Mouse (Mus musculus) heart, embryonic 16.5 days (tissue): ENCODE results near the gene Gnai2. TPM values are rescaled to one million over a fixed set of nuclear protein-coding genes. Genes with fewer than 3 reads are reported as not detected.
A peak's percentile ranks its signal among the peaks of the same experiment; 100 is the strongest.

Experiments
- ATAC-seq: fragments of 200-750 bp; cut with Nextera tagmentation; replicated peaks from 2 replicates; pipeline ENCODE4 v1.8.0; 2017; ENCODE audit warnings: moderate number of reproducible peaks; ENCODE audit not compliant: insufficient read depth, low FRiP score; ENCODE audit errors: extremely low read depth
- H3K27ac ChIP-seq: fragments of 300-500 bp; sonication (generic); 2 replicates; pipeline ENCODE4 v1.5.1; 2014; ENCODE audit warnings: mild to moderate bottlenecking, low read length, control low read depth, moderate library complexity
- H3K27me3 ChIP-seq: fragments of 300-500 bp; sonication (generic); 2 replicates; pipeline ENCODE4 v1.6.1; 2014; ENCODE audit warnings: low read length, mixed read lengths; ENCODE audit not compliant: control insufficient read depth, insufficient read depth
- H3K36me3 ChIP-seq: fragments of 300-500 bp; sonication (generic); 2 replicates; pipeline ENCODE4 v1.6.1; 2014; ENCODE audit not compliant: control insufficient read depth, insufficient read depth
- H3K4me1 ChIP-seq: fragments of 300-500 bp; sonication (generic); 2 replicates; pipeline ENCODE4 v1.6.1; 2014; ENCODE audit warnings: low read length, mixed read lengths; ENCODE audit not compliant: control insufficient read depth, insufficient read depth
- H3K4me2 ChIP-seq: fragments of 300-500 bp; sonication (generic); 2 replicates; pipeline ENCODE4 v1.6.1; 2014; ENCODE audit warnings: low read depth, mild to moderate bottlenecking, control low read depth, low read length
- H3K4me3 ChIP-seq: fragments of 300-500 bp; sonication (generic); 2 replicates; pipeline ENCODE4 v1.5.1; 2014; ENCODE audit warnings: mild to moderate bottlenecking, control low read depth, low read length
- H3K9ac ChIP-seq: fragments of 300-500 bp; sonication (generic); 2 replicates; pipeline ENCODE4 v1.6.1; 2014; ENCODE audit warnings: low read length, control low read depth
- H3K9me3 ChIP-seq: fragments of 300-500 bp; sonication (generic); replicated peaks from 2 replicates; pipeline ENCODE4 v1.6.1; 2016; ENCODE audit warnings: low read length; ENCODE audit not compliant: control insufficient read depth
- WGBS: fragments of 180-500 bp; shearing (Covaris S2); extraction: QIAGEN DNeasy Blood & Tissue Kit; methylation state at CpG from one replicate; pipeline ENCODE4 v1.1.7; 2014; 5-methylcytosine and 5-hydroxymethylcytosine counted together
- polyA plus RNA-seq: library from polyadenylated mRNA; unstranded; fragments of >200 nt; fragmentation: Nextera tagmentation; extraction: Ambion mirVana; gene quantifications from 2 replicates; pipeline ENCODE4 v1.2.1, GENCODE M21; 2015

The Gnai2 gene
- polyA plus RNA-seq, 1 experiment from 2014 or later: 458 TPM

DNA sequence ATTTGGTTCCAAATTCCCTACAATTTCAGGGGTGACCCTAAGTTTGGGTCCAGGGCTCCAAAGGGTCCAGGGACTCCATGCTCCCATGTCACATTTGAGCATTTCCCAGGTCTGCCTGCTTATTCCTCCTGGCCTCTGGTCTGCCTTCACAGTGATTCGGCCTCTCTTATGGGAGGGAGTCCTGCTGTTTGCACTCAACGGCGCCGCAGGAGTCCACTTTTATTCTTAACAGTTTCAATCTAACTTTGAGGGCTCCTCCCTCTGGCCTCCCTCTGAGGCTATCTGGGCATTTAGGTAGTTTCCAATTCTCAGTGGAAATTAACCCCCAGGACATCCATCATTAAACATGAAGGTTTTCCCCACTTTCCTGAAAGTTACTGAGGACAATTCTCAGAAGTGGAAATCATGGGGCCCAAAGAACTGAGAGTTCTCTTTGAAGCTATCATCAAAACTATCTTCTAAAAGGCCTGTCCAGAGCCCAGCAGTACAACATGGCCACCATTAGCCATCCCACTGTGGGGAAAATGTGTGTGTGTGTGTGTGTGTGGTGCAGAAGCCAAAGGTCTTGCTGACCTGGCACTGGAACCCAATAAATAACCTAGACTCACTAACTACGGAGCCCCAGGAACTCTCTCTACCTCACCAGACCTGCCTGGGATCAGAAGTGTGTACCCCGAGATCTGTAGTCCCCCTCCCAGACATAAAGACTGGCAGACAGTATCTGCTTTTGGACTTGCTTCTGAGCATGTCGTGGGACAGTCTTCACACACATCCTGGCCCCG lies 40.7 kb downstream of the Gnai2 start:
- Histone ChIP-seq H3K9me3 (no peaks in the 10 kb centered on the region), H3K9ac (peak overlapping the region; percentile 16; the same call in 1 of the 2 replicates), H3K4me1 (peaks cover 51% of the 10 kb centered on the region), H3K27ac (peak overlapping the region; percentile 37; the same call in 1 of the 2 replicates), H3K4me2 (no peak overlapping the region), H3K27me3 (no peaks in the 10 kb centered on the region), H3K4me3 (no peak overlapping the region), H3K36me3 (peaks cover 28% of the 10 kb centered on the region)
- no peak for ATAC-seq
- WGBS: 78% methylated on average over 8 of the region's 8 CpGs

DNA sequence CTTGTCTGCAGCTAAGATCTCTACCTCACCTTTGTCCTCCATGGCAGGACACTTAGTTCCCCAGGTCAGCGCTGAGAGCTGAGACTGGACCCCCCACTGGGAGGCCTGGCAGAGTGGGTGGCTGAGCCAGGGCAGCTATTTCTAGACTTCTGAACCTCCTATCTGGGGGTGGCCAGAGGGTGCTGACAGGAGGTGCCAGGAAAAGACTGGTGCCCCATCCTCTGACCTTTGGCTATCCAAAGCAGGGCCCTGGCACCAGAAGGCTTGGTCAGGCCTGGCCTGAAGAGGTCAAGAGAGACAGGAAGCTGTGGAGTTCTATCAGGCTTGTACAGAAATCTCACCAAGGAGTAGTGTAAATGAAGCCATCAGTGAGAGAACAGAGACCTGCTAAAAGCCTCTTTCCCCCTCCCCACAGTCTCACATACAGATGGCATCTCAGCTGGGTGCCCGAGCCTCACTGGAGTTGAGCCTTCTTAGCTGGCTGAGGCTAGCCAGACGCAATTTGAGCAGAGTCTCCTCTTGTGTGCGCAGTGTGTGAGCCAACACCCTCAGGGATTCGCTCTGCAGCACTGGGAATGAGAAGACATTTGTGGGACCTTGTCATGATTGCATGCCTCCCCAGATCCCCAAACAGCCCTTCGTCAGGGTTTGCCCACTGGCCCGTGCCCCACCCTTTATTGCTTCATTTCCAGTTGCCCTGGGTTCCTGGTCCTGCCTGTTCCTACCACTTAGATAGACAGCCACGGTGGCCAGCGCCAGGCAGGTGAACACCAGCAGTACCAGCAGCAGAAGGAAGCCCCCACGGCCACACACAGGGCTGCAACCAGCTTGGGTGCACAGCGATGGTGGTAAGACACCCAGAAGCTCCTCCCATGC lies 41.8 kb downstream of the Gnai2 start:
- H3K36me3 ChIP-seq: peaks cover 28% of the 10 kb centered on the region
- WGBS: 75% methylated on average over 11 of the region's 11 CpGs
- 0 out of 2 replicates have a peak, but pooled peaks have one; percentile 24 for ATAC-seq
- H3K27ac ChIP-seq: peak overlapping the region; percentile 87
- H3K27me3 ChIP-seq: no peaks in the 10 kb centered on the region
- no peaks in the 10 kb centered on the region for H3K9me3 ChIP-seq
- H3K9ac ChIP-seq: peak overlapping the region; percentile 50
- peaks cover 62% of the 10 kb centered on the region for H3K4me1 ChIP-seq
- peak overlapping the region; percentile 9; the same call in 1 of the 2 replicates for H3K4me2 ChIP-seq
- H3K4me3 ChIP-seq: no peak overlapping the region

DNA sequence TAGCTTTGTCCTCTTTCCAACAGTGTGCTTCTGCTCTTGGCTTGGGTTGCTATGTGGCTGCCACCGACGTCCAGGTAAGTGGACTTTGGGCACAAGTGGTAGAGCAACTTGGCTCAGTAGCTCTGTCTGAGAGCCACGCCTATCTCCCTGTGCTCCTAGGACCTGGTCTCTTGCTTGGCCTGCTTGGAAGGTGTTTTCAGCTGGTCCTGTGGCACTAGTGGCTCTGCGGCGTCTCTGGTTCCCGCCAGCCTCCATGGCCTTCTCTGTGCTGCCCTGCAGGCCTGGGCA lies 44.5 kb downstream of the Gnai2 start:
- Histone ChIP-seq H3K4me1 (peaks cover 58% of the 10 kb centered on the region), H3K4me3 (no peak overlapping the region), H3K4me2 (peak overlapping the region; percentile 44; the same call in 1 of the 2 replicates), H3K9me3 (no peaks in the 10 kb centered on the region), H3K36me3 (peaks cover 28% of the 10 kb centered on the region), H3K27me3 (no peaks in the 10 kb centered on the region), H3K27ac (no peak overlapping the region; the same call in 1 of the 2 replicates), H3K9ac (no peak overlapping the region)
- no peak for ATAC-seq
- 89% methylated on average over 6 of the region's 6 CpGs for WGBS

DNA sequence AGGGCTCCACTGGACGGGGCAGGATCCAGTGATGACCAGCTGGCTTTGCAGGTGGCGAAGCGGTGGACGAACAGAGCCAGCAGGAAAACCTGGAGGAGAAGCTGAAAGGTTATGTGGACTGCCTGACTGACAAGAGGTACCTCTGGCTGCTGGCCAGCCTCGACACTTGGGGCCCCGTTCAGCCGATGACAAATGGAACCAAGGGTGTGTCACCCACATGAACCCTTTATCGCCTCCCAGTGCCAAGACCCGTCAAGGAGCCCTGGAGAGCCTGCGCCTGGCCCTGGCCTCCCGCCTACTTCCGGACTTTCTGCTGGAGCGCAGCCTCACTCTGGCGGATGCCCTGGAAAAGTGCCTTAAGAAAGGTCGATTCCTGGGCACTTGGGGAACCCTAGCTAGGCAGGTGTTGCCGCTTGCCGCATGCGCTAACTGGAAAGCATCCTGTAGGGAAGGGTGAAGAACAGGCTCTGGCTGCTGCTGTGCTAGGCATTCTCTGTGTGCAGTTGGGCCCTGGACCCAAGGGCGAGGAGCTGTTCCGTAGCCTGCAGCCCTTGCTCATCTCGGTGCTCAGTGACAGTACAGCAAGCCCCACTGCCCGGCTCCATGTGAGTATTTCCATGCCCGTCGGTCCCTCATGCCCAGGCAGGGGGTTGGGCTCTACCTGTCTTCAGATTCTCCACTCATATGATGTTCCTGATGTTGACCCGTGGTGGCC lies 45.0 kb downstream of the Gnai2 start:
- Histone ChIP-seq H3K4me3 (peak overlapping the region; percentile 12; the same call in 1 of the 2 replicates), H3K27me3 (no peaks in the 10 kb centered on the region), H3K36me3 (peaks cover 28% of the 10 kb centered on the region), H3K9me3 (no peaks in the 10 kb centered on the region), H3K9ac (peak overlapping the region; percentile 51), H3K4me2 (peak overlapping the region; percentile 44), H3K27ac (peak overlapping the region; percentile 73), H3K4me1 (peaks cover 58% of the 10 kb centered on the region)
- ATAC-seq: no peak
- WGBS: 62% methylated on average over 25 of the region's 25 CpGs

DNA sequence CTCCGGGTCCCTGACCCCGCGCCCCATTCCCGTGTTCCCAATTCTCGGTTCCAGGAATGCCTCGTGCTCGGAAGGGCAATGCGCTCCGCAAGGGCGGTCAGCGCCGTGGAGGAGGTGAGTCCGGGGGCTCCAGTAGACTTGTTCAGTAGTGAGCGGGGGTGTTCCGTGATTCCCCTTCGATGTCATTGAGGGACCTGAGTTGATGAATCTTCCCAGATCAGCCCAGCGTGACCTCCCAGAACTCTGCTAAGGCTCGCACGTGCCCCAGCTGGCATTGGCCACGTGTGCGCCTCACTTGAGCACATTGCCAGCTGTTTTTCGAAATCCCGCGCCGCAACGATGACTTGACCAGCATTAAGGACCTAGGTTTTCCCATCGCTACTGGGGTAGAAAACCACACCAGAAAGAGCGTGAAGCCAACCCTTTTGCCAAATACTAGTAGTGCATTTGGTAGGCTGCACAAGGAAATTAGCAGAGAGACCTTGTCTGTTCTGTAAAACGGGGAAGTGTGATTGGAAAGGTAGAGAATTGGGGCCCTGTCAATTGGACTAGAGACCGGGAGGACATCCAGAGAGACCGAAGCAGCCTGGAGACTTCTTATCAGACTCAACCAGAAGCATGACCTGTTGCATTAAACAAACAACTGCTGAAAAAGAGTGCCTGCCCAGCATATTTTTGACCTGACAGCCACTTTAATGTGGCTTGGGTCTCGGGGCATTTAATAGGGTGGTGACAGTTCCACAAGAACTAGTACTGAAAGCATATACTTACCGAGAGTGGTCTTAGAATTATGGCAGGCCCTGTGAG lies 47.1 kb downstream of the Gnai2 start:
- Histone ChIP-seq H3K27me3 (no peaks in the 10 kb centered on the region), H3K27ac (peak overlapping the region; percentile 62), H3K9ac (peak overlapping the region; percentile 75), H3K36me3 (peaks cover 20% of the 10 kb centered on the region), H3K4me2 (peak overlapping the region; percentile 69), H3K4me3 (peak overlapping the region; percentile 69), H3K9me3 (no peaks in the 10 kb centered on the region), H3K4me1 (peaks cover 44% of the 10 kb centered on the region)
- under 1% methylated on average over 33 of the region's 33 CpGs for WGBS
- no peak; the same call in 1 of the 2 replicates for ATAC-seq

DNA sequence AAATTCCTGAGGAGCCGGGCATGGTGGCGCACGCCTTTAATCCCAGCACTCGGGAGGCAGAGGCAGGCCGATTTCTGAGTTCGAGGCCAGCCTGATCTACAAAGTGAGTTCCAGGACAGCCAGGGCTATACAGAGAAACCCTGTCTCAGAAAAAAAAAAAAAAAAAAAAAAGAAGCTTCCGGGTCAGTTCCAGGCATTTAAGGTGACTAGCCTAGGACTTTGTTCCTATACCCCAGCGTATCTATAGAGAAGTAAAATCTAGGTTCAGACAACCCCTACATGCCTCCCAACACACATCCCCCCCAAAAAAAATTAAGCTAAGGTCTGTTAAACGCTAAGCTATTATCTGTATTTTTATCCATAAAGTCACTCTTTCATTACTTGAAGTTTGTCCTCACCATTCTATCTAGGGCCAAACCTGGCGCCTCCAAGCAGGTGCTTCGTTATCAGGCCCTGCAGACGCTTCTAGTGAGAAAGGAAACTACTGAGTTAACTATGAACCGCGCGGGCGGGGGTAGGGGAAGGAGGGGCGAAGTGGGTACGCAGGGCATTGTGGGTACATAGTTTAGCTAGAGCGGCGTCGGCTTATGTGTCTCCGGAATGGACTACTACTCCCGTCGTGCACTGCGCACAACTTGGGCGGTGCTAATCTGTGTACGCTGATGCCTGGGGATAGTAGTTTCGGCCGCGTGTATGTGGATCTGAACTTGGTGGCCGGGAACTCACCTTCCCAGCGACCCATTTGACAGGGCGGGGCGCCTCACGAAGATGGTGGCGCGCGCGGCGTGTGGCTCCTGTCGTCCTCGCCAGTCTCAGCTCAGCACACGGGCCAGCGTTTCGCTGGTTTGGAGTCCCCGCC lies 48.0 kb downstream of the Gnai2 start, which contains the start of gene Ifrd2:
Gene Ifrd2, plus strand, starts transcription at position 669 of the 859 bp plus-strand sequence.
- Histone ChIP-seq H3K9me3 (no peaks in the 10 kb centered on the region), H3K4me3 (peak within 1 kb of the TSS; percentile 69), H3K27me3 (no peaks in the 10 kb centered on the region), H3K27ac (peak within 1 kb of the TSS; percentile 62), H3K9ac (peak within 1 kb of the TSS; percentile 75), H3K4me1 (peaks cover 36% of the 10 kb centered on the region), H3K36me3 (peaks cover 18% of the 10 kb centered on the region), H3K4me2 (peak within 1 kb of the TSS; percentile 69)
- WGBS: 10% methylated on average over 46 of the region's 46 CpGs
- ATAC-seq: peak; percentile 96

DNA sequence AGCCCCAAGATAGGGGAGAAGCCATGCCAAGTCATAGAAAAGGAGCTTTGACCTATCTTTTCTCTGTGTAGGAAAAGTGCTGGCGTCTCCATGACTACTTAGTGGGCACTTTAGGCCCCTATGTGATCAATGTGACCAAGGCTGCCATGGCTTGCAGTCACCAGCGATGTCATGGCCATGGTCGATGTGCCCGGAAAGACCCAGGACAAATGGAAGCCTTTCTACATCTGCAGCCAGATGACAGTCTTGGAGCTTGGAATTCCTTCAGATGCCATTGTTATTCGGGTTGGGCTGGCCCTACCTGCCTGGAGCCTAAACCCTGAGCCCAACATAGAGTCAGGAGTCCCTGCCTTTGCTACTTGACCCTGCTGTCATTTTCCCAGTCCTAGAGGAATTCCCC lies 48.7 kb downstream of the Gnai2 start:
- 85% methylated on average over 5 of the region's 5 CpGs for WGBS
- Histone ChIP-seq H3K4me1 (peaks cover 40% of the 10 kb centered on the region), H3K4me3 (no peak overlapping the region), H3K4me2 (no peak overlapping the region), H3K27ac (no peak overlapping the region), H3K27me3 (no peaks in the 10 kb centered on the region), H3K9ac (no peak overlapping the region), H3K36me3 (peaks cover 11% of the 10 kb centered on the region), H3K9me3 (no peaks in the 10 kb centered on the region)
- no peak for ATAC-seq
